Mouse (Mus musculus) retina, embryonic 14.5 days (tissue): ENCODE measurements at regions not wholly inside any gene's neighbourhood (a gene's known extent, or its start where the extent isn't known, plus 50 kb on each side); places are given as distances from the start of the nearest gene placed in this dataset.
"Not testable (repeated sequence)": the region's sequence is repeated elsewhere in the genome, so short reads cannot be mapped to it uniquely, and the experiment has no call there.

Experiments
- DNase-seq: peaks from one replicate; pipeline ENCODE4 v3.0.0-alpha.2; 2015; ENCODE audit warnings: low spot score

- DNase-seq, result no peak
These were observed 81.7 kb downstream of the Sem1 start for GRCm38 (mm10) chr6:6496789-6497188.

DNA sequence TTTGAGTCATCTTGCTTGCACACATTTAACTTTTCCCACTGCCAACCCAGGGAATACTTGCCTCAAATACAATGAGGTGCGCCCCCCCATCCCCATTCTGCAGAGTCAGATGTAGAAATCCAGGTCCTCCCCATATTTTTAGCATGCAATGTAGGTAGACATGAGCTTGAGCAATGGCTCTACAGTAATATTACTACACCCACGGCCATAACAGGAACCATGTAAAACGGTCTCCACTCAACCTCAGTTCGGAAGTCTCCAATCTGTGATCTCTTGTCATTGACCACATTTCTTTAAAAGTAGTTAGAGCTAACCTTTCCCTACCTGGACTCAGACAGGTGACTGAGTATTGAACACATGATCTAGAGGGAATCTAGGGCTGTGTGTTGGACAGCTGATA is 82.1 kb downstream of the Sem1 start:
- DNase-seq, result no peak

DNA sequence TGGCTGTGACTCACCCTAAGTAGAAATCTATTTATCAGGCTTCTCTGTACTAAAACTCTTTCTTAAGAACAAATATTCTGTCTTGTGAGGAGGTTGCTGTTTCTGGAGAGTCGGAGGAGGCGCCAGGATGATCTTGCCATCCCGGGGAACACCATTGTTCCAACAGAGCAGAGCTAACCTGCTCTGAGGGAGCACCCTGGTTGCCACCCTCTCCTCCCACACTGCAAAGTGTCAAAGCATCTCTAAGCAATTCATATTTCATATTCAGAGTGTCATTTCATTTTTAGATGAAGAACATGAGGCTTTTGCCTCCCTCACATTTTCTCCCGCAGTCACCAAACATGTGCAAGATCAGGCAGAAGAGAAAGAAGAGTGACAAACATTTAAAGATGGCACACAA is 90.3 kb downstream of the Sem1 start:
- DNase-seq, result no peak

DNA sequence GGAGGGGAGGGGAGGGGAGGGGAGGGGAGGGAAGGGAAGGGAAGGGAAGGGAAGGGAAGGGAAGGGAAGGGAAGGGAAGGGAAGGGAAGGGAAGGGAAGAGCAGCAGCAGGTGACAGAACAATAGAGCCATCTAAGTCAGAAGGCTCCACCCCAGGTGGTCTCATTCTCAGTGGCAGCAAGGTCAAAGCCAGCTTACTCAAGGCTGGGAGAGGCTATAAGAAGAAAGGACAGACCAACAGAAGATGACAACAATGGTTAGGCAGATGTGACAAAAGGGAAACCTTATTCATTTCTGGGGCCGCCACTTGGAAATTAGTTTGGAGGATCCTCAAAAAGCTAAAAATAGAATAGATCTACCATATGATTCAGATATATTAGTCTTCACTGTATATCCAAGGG is 96.9 kb downstream of the Sem1 start:
- not testable (repeated sequence) for DNase-seq

GRCm38 (mm10) chr6:6470397-6470796 is 108.1 kb downstream of the Sem1 start:
- no peak for DNase-seq

DNA sequence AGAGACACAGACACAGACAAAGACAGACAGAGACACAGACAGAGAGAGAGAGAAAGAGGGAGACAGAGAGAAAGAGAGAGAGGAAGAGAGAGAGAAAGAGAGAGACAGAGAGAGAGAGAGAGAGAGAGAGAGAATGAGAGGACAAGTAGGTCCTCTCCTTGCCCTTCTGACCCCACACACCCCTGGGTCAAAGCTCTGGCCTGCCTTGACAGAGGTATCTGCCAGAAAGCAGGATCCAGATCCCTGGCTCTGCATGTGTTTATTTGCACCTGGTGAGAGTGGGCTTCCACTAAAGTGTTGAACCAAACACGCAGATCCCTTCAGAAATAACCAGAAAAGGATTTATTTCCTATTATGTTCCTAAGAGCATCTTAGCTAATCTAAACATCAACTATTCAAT is 110.9 kb downstream of the Sem1 start:
- no peak for DNase-seq

DNA sequence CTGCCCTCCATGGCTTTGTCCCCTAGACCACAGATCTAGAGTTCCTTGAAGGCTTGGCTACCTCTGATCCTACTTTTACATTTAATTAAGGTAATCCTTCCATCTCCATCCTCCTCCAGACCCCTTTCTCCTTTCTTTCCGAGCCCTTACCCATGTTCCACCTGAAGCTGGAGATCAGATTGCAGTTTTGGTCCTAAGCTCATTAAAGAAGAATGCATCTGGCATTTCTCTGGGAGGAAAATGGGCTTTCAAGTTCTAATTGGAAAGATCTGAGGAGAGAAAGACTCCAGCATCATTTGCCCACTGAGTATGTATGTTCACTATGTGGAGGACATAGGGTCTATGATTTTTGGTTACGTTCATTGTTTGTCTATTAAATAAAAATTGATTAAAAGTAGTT is 112.2 kb downstream of the Sem1 start:
- no peak for DNase-seq

DNA sequence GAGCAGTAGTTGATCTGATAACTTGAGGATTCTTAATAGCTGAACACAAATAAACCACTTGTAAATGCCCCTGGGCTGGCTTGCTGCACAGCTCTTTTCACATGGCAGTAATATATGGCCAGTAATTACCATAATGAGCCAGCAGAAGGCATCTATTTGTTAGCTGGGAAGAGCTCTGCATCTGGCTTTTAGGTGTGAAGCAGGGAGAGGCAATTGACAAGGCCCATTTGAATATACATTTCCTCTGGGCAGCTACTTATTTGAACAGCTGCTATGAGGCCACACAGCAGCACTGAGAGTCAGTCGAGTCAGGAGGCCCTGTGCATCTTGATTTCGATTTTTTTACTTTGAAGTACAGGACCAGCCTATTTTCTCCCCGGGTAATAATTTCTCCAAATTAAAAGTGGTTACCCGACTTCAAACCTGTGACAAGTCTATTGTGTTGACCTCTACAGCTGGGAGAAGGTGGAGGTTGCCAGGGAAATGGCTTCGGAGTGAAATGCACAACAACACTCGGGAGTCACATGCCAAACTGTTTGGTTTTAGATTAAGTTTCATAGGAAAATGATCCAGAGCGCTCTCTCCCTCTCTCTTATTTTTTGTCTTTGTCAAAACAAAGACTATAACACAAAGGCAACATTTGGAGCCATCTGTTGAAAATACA is 114.5 kb downstream of the Sem1 start:
- no peak for DNase-seq

DNA sequence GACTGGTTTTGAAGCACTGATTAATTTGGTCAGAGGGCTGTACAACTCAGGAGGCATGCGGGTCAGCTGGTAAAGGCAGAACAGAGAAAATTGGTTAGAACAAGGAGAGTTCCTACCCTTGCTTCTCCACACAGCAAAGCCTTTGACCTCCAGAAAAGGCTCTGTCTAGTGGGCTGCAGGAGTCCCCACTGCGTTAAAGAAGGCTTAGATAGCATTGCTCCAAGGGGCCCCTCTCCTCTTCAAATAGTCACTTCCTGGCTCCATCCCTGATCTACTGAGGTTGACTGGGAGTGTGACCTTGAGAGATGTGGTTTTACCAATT is 118.6 kb downstream of the Sem1 start:
- no peak for DNase-seq

DNA sequence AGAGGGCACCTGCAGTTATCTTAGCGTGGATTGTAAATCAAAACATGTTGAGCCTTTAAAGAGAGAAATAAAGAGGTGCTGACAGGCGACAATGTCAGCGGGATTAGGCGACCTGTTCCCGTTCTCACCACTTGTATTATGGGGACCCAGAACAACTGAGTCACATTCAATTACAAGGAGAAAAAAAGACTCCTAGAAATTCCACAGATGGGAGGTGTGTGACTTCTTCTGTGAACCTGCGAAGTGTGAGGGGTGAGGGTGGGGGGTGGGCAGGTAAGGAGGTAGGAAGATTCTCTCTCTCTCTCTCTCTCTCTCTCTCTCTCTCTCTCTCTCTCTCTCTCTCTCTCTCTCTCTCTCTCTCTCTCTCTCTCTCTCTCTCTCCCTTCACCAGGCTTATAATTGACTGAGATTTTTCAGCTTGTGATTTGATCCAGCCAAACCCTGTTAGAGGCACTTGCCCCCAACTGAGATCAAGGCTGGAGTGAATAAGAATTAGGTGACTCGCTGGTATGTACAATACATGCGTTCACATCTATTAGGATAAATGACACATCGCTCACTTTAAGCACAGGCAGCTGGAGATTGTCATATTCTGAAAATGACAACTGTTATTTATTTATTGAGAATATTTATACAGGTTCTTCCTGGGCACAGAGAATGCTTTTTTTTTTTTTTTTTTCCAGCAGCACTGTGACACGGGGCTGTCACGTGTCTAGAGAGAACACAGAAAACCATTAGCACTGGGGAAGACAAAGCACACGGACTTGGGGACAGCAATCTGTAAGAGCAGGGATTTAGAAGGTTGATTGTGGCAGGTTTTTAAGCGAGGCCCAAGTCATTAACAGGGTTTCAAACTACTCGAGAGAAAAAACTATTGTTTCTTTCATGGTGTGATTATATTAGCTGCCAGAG is 119.2 kb downstream of the Sem1 start:
- peak; percentile 55 for DNase-seq

DNA sequence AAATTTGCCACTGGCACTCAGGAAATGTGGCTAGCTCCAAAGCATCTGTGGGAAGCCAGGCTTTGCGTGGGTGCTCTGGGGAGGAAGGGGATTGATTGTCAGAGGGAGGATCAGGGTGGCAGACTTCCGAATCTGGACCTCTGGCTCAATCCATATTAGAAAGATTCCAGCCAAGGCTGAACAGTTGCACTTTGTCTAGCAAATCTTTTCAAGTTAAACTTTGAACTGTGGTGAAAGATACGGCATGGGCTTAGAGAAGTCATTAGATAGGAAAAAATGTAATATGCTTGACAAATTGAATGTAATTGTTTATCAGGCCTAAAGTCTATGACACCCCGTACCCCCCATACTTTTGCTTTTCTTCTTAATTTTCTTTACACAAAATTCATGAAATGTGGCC is 120.7 kb downstream of the Sem1 start:
- no peak for DNase-seq

DNA sequence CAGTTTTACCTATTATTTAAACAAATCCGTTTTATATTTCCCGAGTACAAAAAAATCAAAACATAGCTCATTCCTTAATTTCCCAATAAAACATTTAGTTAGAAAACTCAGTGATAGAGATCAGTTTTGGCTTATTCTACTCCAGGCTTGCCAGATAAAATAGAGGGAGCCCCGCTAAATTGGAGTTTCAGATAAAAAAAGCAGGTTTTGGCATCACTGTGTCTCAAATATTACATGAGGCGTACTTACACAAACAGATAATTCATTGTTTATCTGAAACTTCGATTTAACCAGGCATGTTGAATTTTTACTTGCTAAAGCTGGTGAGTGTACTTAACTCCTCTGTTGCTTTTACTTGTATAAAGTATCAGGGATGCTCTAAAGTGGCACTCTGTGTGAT is 121.5 kb downstream of the Sem1 start:
- DNase-seq, result no peak

DNA sequence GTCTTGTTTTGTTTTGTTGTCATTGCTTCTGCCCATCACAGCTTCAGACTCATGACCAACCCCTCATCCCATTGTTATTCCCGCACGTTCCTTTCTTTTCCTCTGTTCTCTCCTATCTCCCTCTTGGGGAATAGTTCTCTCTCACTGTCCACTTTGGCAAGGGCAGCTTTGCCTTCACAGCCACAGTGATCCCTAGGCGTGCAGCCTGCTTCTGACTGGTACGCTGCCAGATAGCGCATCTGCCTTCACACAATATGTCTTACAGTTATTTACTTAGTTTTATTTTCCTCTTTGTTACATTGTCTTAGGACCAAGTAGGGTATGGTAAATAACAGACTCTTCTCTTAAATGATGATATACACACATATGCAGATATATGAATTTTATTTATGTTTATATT is 122.9 kb downstream of the Sem1 start:
- no peak for DNase-seq

DNA sequence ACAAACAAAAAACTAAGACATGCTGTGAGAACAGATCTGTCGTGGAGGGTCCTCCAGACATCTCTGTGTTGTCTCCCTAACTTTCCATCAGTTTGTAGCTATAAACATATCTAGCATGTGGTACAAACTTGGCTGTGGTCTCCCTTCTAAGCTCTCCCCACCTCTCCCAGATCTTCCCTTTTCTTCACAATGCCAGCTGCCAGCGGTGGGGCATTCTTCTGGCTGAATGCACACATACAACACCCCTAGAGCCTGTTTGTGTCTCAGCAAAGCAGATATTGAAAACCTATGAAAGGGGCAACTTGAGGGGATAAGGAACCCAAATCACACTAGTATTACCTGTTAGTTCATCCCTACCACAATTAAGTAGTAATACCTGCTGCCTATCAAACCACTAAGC is 124.1 kb downstream of the Sem1 start:
- no peak for DNase-seq

- no peak for DNase-seq
These were observed 143.6 kb downstream of the Sem1 start for GRCm38 (mm10) chr6:6434855-6435254.

DNA sequence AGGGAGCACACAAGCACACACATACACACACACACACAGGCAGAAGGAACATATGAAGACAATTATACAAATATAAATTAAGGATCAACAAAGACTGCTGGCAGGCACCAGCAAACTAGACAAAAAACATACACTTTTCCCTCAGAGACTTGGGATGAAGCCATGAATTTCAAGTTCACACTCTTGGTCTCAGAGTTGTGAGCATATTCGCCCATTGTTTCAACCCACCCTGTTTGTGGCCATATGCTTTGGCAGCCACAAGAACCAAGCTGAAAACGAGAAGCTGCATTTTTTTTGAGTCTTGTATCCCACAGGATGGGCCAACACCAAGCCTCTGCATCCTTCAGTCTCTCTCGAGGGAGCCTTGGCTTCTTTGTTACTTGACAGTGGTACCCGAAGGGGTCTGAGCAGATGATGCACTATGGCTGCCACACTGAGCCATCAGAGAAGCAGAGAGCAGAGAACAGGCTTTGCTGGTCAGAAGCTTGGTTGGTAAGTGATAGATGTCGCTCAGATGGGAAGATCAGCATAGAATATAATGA is 144.1 kb downstream of the Sem1 start:
- no peak for DNase-seq

DNA sequence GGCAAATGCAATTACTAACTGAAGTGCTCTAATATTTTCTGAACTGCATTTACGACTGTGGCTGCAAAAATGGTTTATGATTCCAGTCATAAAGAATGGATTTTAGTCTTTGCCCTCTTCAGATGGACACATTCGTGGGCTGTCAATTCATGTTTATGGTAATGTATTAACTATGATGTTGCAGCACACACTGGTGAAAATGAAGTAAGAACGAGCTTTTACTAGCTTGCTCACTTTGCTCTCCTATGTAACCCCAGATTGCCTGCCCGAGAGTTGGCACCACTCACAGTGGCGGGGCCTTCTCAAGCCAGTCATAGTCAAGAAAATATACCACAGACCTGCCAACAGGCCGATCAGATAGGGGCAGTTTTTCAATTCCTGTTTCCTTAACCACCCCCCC is 145.3 kb downstream of the Sem1 start:
- no peak for DNase-seq

DNA sequence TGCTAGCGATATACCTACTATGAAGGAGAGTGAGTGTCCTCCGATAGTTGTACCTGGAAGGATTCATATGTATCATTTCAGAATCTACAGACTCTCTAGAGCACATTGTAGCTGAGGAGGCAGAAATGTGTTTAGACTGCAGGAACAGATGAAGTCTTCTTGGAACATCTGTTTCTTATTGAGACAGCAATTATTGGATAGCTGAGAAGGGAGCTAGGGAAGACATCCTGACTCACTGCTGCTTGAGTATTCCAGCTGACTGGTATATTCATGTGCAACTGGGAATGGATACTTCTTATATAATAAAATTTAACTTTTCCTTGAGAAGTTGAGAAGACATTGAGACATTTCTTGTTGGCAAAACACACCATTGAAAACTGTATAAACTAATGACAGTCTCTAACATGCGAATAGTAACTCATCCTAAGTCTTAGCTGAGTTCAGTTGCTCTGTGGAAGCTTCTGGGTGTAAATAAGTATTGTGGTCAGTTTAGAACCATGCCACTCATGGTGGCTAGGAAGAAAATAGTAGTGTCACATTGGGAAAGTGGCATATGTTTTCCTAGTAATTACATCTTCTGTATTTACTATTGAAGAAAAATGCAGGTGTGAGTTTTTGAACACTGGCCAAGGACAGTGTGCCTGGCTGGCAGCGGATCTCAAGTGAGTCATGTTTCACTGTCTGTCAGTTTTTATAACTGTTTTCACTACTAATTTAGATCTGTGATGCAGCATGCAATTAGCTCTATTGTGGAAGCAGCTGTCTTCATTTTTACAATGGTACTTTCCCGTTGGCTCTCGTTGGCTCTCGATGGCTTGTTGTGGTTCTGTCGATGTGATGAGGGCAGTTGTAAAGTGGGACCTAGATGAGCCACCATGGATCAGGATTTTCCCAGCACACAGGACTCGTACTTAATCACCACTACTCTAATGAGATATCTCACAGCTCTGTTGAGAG is 163.5 kb downstream of the Sem1 start:
- DNase-seq, result no peak

DNA sequence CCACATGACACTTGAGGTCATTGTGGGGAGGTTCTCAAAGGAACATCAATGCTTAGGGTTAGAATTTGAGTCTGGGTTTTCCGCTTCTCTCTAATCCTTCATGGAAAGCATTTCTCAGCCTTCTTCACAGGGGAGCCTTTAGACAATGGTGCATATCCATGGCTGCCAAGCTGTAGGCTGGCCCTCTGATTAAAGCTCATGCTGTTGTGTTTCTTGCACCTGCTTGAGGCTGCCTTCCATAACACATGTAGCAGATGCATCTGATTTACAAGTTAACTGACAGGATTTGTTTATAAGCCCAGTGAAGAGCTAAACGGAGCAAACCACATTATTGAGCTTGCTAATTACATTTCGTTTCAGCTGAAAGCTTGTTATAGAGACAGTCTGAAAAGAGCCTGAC is 180.5 kb downstream of the Sem1 start:
- DNase-seq, result no peak

DNA sequence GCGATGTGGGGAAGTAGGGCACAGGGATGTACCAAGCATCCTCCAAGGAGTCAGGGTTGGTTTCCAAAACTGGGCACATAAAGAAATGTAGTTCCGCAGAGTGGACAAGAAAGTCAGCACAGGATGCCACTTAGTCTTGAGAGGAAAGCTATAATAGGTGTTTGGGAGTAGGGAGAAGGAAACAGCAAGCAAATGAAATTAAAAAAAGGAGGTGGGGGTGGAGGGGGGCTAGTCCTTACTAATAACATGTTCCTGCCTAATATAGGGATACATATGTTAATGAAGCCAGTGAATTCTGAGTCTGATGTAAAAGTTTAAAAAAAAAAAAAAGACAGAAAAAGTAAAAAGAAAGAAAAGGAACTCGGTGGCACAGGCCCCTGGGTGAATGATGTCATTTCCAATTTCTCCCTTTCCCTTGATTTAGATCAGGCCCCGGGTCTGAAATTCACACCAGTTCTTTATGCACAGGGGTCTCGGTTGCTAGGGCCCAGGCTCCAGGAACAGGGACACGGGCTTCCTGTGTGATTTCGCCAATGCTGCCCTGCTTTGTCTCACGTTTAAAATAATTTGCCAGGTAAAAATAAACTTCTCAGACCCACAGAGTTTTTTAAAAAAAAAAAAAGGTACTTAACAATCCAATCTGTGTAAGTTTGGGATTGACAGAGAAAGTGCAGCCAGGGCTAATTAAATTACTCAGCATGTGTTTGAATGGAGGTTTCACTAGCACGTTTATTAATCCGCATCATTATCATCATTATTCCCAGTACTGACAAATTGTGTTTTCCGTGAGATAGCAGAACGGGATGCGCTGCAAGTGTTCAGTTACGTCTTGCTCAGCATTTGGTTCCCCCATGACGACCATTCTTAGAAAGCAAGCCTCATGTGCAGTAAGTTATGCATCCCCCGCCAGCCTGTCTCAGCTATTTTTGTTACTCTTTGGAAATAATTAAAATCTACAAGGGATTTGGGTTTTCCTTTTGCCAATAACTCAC is 172.8 kb upstream of the Slc25a13 start:
- peak; percentile 30 for DNase-seq

GRCm38 (mm10) chr6:6388835-6389440 is 172.0 kb upstream of the Slc25a13 start:
- DNase-seq, result no peak
